Mouse (Mus musculus) heart, postnatal 0 days (tissue): ENCODE measurements at regions not wholly inside any gene's neighbourhood (a gene's known extent, or its start where the extent isn't known, plus 50 kb on each side); places are given as distances from the start of the nearest gene placed in this dataset.

Experiments used
- CTCF ChIP-seq: IDR thresholded peaks from 2 replicates; pipeline ENCODE4 v1.5.1; 2016; ENCODE audit warnings: antibody characterized with exemption, control low read depth, low read depth
- EP300 ChIP-seq: IDR thresholded peaks from 2 replicates; pipeline ENCODE4 v1.6.1; 2016; ENCODE audit warnings: antibody characterized with exemption, low read depth

DNA sequence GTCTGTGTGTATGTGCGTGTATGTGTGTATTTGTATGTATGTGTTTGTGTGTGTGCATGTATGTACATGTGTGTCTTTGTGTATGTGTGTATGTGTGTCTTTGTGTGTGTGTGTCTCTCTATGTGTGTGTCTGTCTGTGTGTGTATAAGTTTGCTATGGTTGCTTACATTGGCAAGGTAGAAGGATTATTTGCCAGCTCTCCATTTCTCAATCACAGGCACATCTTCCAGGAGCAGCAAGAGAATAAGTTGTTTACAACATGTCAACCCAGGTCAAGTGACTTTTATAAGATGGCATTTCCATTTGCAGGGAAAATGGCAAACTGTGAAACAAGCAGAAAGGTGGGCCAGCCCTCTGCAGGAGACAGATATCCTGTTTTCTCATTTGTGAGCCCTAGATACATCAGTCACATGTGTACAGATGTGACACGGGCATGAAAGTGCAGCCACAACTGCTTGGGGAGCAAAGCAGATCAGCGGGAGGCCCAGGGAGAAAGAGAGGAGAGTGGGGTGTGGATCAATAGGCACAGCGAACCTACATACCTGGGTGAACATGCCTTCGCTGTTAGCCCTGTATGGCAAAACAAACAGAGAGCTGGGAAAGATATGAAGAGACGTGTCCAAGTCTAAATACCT is 86.1 kb downstream of the Psmg1 start:
- TF ChIP-seq CTCF, result no peak
- no peak for TF ChIP-seq EP300
